Mouse (Mus musculus) CD4-positive helper T cell, adult 2 months (primary cell): ENCODE data around the gene Rbak.
"Not testable (repeated sequence)": the region's sequence is repeated elsewhere in the genome, so short reads cannot be mapped to it uniquely, and the experiment has no call there.

ENCODE experiments used
- DNase-seq: peaks from one replicate; pipeline ENCODE4 v3.0.0-alpha.2; 2012; ENCODE audit warnings: low read depth, missing footprints, low spot score

The Rbak gene

DNA sequence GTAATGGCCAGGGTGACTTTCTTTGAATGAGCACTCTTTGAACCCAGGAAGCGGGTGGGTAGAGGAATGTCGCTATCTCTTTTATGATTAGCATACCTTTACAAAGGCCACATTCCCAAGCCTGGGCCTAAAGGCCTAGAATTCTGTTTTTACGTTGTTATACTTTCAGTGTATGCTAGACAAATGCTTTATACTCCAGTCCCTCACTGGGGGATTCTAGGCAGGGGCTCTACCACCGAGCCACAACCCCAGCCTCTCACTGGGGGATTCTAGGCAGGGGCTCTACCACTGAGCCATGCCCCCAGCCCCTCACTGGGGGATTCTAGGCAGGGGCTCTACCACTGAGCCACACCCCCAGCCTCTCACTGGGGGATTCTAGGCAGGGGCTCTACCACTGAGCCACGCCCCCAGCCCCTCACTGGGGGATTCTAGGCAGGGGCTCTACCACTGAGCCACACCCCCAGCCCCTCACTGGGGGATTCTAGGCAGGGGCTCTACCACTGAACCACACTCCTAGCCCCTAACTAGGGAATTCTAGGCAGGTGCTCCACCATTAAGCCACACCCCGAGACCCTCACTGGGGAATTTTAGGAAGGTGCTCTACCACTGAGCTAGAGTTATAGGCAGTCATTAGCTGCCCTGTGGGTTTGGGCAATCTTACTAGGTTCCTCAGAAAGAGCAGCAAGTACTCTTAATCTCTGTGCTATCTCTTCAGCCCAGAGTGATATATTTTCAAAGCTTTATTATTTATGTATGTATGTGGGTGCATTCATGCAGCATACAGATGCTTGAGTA, 46.2 kb downstream of the Rbak start:
- not testable (repeated sequence) for DNase-seq

DNA sequence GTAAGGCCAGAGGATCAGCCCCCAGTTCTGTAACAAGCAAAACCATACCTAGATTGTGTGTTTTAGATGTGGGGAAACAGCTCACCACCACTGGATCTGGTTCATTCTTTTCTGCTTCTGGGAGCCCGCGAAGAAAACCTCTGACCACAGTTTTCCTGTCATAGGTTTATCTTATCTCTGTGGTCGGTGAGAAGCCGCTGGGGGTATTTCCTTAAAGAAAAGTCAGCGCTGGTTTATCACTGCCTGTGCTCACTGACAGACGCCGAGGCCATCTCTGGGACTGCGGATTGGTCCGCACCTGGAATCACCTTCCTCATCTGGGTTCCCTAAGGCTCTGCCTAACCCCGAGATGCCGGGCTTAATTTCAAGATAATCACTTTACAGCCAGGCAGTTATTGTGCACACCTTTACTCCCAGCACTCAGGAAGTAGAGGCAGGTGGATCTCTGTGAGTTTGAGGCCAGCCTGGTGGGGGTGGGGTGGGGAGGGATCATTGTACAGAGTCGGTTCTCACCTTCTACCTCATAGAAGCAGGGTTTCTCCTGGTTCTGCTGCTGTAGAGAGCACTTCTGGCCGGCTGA, 47.5 kb downstream of the Rbak start:
- DNase-seq: peak; percentile 83

DNA sequence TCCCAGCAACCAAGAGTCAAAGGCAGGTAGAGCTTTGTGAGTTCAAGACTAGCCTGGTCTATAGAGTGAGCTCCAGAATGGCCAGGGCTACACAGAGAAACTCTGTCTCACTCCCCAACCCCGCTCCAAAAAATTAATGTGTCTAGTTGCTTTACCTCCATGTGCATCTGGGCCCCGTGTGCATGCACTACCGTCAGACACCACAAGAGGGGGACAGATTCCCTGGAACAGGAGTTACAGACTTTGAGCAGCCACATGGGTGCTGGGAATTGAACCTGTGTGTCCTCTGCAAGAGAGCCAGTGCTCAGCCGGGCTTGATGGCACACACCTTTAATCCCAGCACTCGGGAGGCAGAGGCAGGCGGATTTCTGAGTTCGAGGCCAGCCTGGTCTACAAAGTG, 50.2 kb downstream of the Rbak start:
- peak; percentile 26 for DNase-seq

DNA sequence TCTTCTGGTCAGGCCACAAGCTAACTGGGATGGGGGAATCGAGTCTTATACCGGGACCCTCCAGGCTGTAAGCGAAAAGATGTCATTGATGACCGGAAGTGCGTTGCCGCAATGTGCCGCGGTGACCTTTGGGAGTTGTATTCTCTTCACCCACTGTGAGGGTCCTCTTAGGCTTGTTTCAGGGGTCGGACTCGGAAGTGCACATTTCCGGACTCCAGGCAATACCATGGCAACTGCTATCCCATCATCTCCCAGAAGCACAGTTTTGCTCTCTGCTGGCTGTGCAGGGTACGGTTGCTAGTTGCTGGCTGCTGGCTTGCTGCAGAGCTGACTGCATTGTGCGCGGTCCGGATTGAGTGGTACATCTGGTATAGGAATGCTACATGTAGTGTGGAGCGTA, 51.5 kb downstream of the Rbak start:
- DNase-seq: no peak

DNA sequence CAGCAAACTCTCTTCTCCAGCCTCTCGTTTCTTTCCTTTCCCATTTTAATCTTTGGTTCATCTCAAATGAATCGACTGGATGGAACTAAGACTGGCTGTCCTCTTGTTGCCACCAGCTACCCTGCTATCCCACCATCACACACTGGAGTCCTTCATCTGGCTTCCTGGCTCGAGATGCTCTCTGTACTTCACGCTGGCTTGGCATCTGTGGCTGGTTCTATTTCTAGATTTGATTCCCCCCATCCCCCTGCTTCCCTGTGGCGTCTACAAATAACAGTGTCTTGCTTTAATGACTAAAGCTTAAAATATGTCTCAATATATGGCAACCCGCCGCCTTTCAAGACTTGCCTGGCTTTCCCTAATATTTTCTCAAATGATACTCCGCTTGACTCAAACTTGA, 52.7 kb downstream of the Rbak start:
- DNase-seq: no peak

DNA sequence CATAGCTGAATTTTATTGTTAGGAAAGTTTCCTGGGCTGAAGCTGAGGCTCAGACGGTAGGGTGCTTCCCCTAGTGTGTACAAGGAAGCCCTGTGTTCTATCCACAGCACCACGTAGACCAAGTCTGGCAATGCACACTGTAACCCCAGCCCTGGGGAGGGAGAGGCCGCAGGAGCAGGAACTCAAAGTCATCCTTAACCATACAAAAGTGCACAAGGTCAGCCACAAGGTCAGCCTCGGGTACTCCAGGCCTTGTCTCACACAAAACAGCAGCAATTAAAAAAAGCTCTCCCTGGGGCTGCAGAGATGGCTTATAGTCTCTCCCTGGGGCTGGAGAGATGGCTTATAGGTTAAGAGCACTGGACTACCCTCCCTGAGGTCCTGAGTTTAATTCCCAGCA, 53.7 kb downstream of the Rbak start:
- DNase-seq: no peak

DNA sequence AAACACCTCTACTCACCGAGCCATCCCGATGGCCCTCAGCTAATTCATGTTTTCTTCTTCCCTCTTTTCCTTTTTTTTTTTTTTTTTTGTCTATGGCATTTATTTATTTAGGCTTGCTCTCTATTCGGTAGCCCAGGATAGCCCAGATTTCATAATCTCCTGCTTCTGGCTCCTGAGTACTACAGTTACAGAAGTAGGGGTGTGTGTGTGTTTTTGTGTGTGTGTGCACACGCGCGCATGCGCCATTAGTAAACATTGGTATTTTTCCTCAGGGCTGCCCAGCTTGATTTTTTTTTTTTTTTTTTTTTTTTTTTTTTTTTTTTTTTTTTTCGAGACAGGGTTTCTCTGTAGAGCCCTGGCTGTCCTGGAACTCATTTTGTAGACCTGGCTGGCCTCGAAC, 54.5 kb downstream of the Rbak start:
- DNase-seq: no peak

DNA sequence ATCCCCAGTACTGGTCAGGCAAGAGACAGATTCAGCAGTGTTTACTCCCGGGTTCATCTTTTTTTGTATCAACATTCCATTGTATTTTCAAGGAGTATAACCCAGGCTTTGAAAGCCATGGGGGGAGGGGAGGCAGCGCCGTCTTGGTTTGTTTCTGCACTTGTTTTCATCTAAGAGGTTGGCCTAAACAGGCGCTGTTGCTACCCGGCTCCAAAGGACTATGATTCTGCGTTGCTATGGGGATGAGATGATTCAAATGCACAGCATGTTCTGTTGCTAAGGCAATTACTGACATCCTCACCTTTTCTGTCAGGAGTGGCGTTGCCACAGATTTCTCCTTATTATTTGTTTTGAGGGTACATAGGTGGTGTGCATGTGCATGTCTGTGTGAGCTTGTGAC, 55.0 kb downstream of the Rbak start:
- no peak for DNase-seq

DNA sequence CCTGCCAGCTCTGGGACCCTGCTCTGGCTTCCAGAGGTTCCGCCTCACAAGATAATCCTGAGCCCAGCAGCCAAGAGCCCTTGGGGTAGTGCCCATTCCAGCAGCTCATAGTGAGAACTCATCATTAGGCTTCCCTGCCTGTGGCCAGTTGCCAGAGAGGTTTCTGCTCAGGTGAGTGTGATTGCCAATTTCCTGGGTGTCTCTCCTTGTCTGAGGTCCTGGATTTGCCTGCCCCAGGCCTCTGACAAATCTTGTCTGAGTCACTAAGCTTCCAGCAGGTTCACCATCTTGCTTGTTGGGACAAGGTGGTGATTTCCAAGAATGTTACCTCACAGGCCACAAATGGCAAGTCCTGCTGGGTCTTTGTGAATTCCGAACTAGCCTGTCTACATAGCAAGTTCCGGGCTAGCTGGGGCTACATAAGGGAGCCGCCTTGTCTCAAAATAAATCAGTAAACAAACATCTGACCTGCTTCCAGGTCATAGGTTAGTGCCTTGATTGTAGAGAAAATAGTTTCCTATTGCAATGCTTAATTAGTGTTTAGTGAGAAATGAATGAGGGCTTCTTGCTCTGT, 55.7 kb downstream of the Rbak start:
- no peak for DNase-seq

DNA sequence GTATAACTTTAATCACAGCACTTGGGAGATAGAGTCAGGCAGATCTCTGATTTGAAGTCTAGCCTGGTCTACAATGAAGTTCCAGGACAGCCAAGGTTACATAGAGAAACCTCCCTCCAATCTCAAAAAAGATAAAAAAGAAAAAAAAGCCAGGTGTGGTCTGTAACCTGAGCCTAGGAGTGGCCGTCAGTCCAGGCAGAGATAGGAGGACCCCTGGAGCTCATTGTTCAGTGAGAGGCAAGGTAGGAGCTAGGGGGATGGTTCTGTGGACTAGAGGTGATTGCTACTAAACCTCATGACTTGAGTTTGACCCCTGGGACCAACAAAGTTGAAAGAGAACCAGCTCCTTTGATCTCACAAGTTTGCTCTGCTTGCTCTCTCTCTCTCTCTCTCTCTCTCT, 57.9 kb downstream of the Rbak start:
- DNase-seq: no peak
